Mouse (Mus musculus): ENCODE measurements at regions not wholly inside any gene's neighbourhood (a gene's known extent, or its start where the extent isn't known, plus 50 kb on each side); places are given as distances from the start of the nearest gene placed in this dataset.

DNA sequence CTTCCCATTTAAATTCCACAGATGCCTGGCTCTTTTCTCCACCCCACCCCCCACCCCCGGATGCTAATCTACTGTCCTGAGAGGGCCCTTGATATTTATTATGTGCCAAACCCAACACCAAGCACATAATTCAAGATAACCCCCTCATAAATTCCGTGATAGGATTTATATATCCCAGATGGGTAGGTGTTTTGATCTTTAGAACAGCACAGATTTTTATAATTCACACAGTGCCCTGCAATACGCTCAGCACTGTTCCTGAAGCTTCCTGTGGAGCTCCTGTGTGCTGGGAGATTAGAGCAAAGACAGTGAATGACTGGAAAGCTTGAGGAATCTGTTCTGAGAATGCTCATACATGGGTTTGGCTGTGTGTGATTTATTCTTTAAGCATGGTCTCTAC lies 161.2 kb upstream of the Dapk1 start:
- TF ChIP-seq CTCF (IDR thresholded peaks at IDR 0.05; ENCODE audit: extremely low read depth, insufficient read depth, low read length), result no peak
- TF ChIP-seq POLR2A (IDR thresholded peaks at IDR 0.05; ENCODE audit: extremely low read depth, insufficient read depth, low read length), result no peak
